Mouse (Mus musculus) megakaryocyte, embryonic 14.5 days (primary cell): ENCODE data around the gene 4931406P16Rik.

Experiments
- FLI1 ChIP-seq: IDR thresholded peaks from 2 replicates; pipeline ENCODE4 v1.6.1; 2012; ENCODE audit warnings: low read length, inconsistent platforms, mixed read lengths
- GATA1 ChIP-seq: IDR thresholded peaks from 3 replicates; pipeline ENCODE4 v1.6.1; 2012; ENCODE audit warnings: mixed read lengths, low read length, inconsistent platforms, borderline replicate concordance

GRCm38 (mm10) chr7:34308586-34308985 is 4.8 kb downstream of the 4931406P16Rik start:
- TF ChIP-seq GATA1 (no peak), FLI1 (no peak)
